Mouse (Mus musculus) heart, embryonic 15.5 days (tissue): ENCODE data around the gene Rapgef3. TPM values are rescaled to one million over a fixed set of nuclear protein-coding genes. Genes with fewer than 3 reads are reported as not detected.
A peak's percentile ranks its signal among the peaks of the same experiment; 100 is the strongest.

ENCODE experiments used
- ATAC-seq: fragments of 200-750 bp; cut with Nextera tagmentation; replicated peaks from 2 replicates; pipeline ENCODE4 v1.8.0; 2017; ENCODE audit warnings: low read depth, moderate TSS enrichment; ENCODE audit not compliant: insufficient number of reproducible peaks, insufficient read depth, low FRiP score
- H3K27ac ChIP-seq: fragments of 300-500 bp; sonication (generic); 2 replicates; pipeline ENCODE4 v1.5.1; 2015; ENCODE audit warnings: mild to moderate bottlenecking, inconsistent platforms
- H3K27me3 ChIP-seq: fragments of 300-500 bp; sonication (generic); 2 replicates; pipeline ENCODE4 v1.6.1; 2015; ENCODE audit warnings: inconsistent platforms
- H3K36me3 ChIP-seq: fragments of 300-500 bp; sonication (generic); 2 replicates; pipeline ENCODE4 v1.6.1; 2015; ENCODE audit warnings: mild to moderate bottlenecking, inconsistent platforms
- H3K4me1 ChIP-seq: fragments of 300-500 bp; sonication (generic); replicated peaks from 2 replicates; pipeline ENCODE4 v1.6.1; 2015; ENCODE audit warnings: inconsistent platforms
- H3K4me2 ChIP-seq: fragments of 300-500 bp; sonication (generic); 2 replicates; pipeline ENCODE4 v1.6.1; 2015; ENCODE audit warnings: inconsistent platforms, mild to moderate bottlenecking, moderate library complexity
- H3K4me3 ChIP-seq: fragments of 300-500 bp; sonication (generic); 2 replicates; pipeline ENCODE4 v1.5.1; 2015; ENCODE audit warnings: mild to moderate bottlenecking, inconsistent platforms
- H3K9ac ChIP-seq: fragments of 300-500 bp; sonication (generic); 2 replicates; pipeline ENCODE4 v1.6.1; 2015; ENCODE audit warnings: mild to moderate bottlenecking, inconsistent platforms
- H3K9me3 ChIP-seq: fragments of 300-500 bp; sonication (generic); replicated peaks from 2 replicates; pipeline ENCODE4 v1.6.1; 2016; ENCODE audit warnings: inconsistent platforms
- WGBS: fragments of 180-500 bp; shearing (Covaris S2); methylation state at CpG from one replicate; pipeline ENCODE4 v1.1.7; 2015; ENCODE audit warnings: mixed read lengths; 5-methylcytosine and 5-hydroxymethylcytosine counted together
- polyA plus RNA-seq: library from polyadenylated mRNA; unstranded; fragments of >200 nt; fragmentation: Nextera tagmentation; extraction: Ambion mirVana; gene quantifications from 2 replicates; pipeline ENCODE4 v1.2.1, GENCODE M21; 2015

Rapgef3 gene
- polyA plus RNA-seq, 1 experiment from 2014 or later = 20.0 TPM

DNA sequence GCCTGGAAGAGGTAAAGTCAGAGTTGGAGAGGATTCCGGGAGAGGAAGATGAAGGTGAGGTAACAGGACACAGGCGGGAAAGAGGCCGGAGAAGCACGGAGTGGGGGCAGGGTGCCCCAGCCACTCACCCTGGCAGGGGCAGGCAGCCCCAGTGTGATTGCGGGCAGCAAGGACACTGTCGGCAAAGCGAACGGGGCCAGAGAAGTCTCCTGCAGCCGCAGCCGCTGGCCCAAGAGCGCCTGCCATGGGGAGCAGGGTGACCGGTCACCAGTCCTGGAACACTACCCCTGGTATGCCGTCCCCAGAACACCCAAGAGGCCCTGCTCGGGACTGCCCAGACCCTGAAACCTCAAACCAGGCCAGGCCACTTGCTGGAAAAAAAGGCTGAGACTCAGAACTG, 40.8 kb upstream of the Rapgef3 start:
- no peak for ATAC-seq
- Histone ChIP-seq H3K4me2 (no peak overlapping the region), H3K4me1 (peaks cover 25% of the 10 kb centered on the region), H3K36me3 (peaks cover 54% of the 10 kb centered on the region), H3K27ac (no peak overlapping the region), H3K27me3 (no peaks in the 10 kb centered on the region), H3K9me3 (no peaks in the 10 kb centered on the region), H3K9ac (no peak overlapping the region), H3K4me3 (no peak overlapping the region)
- 92% methylated on average over 14 of the region's 14 CpGs for WGBS

DNA sequence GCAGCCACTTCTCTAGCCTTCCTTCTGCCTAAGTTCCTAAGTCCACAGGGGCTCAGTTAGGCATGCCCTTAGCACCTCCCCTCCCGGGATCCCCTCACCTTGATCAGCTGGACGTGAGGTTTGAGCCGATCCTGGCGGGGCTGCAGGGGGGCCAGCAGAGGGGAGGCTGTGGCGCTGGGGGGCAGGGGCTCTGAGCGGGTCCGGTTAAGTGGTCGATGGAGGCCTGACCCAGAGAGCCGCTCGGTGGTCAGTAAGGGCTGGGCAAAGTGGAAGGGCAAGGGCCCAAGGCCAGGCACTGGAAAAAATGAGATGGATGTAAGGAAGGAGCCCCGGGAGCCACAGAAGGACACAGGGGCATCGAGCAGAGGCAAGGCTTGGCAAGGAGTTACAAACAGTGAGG, 40.1 kb upstream of the Rapgef3 start:
- 77% methylated on average over 12 of the region's 12 CpGs for WGBS
- Histone ChIP-seq H3K9me3 (no peaks in the 10 kb centered on the region), H3K4me3 (no peak overlapping the region), H3K4me2 (no peak overlapping the region), H3K9ac (no peak overlapping the region), H3K27me3 (no peaks in the 10 kb centered on the region), H3K27ac (no peak overlapping the region), H3K4me1 (peaks cover 18% of the 10 kb centered on the region), H3K36me3 (peaks cover 56% of the 10 kb centered on the region)
- ATAC-seq = no peak

DNA sequence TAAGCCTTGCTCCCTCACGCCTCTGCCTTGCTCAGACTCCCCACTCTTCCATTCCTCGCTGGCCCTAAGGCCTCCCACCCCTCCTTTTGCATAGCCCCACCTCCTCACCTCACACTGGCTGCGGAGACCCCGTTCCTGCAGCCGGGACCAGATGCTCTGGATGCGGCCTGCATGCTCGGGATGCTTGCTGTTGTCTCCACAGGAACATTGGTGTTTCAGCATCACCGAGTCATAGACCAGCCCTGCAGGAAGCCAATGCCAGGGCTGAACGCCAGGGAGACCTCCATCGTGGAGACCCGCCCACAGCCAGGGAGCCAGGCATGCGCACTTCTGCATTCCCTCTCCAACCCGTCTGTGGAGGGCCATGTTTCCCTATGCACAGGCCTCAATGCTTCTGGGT, 34.8 kb upstream of the Rapgef3 start:
- no peak overlapping the region for H3K27ac ChIP-seq
- 30% methylated on average over 13 of the region's 13 CpGs for WGBS
- no peak overlapping the region for H3K9ac ChIP-seq
- no peak overlapping the region for H3K4me2 ChIP-seq
- H3K36me3 ChIP-seq = peaks cover 59% of the 10 kb centered on the region
- H3K4me1 ChIP-seq = peaks cover 6% of the 10 kb centered on the region; the same call in 1 of the 2 replicates
- no peaks in the 10 kb centered on the region for H3K27me3 ChIP-seq
- no peaks in the 10 kb centered on the region for H3K9me3 ChIP-seq
- H3K4me3 ChIP-seq = no peak overlapping the region
- peak; percentile 21; the same call in 1 of the 2 replicates for ATAC-seq

DNA sequence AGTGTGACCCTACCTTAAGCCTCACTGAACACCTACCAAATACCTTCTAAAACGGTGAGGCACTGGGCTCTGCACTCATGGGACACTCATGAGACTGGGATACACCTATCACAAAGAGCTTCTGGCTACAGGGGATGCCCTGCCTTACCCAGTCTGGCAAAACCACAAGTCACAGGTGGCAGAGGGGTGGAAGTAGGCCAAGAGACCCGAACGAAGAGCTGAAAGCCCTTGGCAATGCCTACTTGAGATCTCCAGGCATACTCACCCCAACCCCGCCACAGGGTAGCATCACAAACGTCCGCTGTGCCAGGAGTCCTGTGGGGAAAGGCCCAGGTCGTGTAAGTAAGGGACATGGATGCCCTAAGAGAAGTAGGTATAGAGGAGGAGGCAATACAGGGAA, 34.0 kb upstream of the Rapgef3 start:
- Histone ChIP-seq H3K27ac (no peak overlapping the region), H3K4me1 (peaks cover 6% of the 10 kb centered on the region; the same call in 1 of the 2 replicates), H3K4me3 (no peak overlapping the region), H3K4me2 (no peak overlapping the region), H3K36me3 (peaks cover 62% of the 10 kb centered on the region), H3K27me3 (no peaks in the 10 kb centered on the region), H3K9ac (no peak overlapping the region), H3K9me3 (no peaks in the 10 kb centered on the region)
- no peak for ATAC-seq
- 79% methylated on average over 7 of the region's 7 CpGs for WGBS

DNA sequence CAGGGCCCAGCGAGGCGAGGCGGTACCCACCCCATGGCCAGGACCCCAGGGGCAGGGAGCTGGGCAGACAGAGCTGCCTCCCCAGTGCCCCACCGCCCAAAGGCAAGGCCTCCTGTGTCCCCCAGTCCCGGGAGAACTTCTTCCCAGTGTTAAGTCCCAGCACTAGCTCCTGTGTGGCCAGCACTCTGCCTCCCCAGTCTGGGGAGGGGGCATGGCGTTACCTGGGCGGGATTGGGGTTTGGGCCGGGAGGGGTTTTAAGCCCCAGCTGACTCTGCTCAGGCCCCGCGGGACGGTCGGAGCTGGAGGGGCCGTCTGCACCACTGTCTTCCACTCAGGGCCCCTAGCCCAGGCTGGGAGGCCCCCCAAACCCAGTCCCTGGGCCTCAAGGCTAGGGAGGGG, 33.1 kb upstream of the Rapgef3 start:
- H3K27ac ChIP-seq = no peak overlapping the region
- H3K4me2 ChIP-seq = no peak overlapping the region
- no peaks in the 10 kb centered on the region for H3K9me3 ChIP-seq
- no peak for ATAC-seq
- H3K4me1 ChIP-seq = peaks cover 6% of the 10 kb centered on the region; the same call in 1 of the 2 replicates
- no peak overlapping the region for H3K9ac ChIP-seq
- no peak overlapping the region for H3K4me3 ChIP-seq
- 88% methylated on average over 13 of the region's 13 CpGs for WGBS
- H3K36me3 ChIP-seq = peaks cover 64% of the 10 kb centered on the region
- no peaks in the 10 kb centered on the region for H3K27me3 ChIP-seq

DNA sequence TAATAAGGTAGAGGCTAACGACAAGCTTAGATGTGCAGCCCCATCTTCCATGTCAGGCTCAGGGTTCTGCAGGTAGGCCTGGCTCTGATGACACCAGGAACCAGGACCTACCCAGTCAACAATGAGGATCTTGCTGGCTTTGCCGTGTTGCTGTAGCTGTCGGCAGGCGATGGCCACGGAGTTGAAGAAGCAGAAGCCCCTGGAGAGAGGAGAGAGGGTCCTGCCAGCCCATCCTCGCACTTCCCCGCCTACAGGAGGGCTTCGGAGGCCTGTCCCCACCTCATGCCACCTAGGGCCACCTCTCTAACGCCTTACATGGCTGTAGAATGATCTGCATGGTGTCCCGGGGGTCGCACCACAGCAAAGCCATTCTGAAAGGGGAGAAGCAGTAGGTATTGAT, 31.7 kb upstream of the Rapgef3 start:
- ATAC-seq = no peak
- Histone ChIP-seq H3K4me3 (no peak overlapping the region), H3K27me3 (no peaks in the 10 kb centered on the region), H3K4me2 (no peak overlapping the region), H3K9me3 (no peaks in the 10 kb centered on the region), H3K36me3 (peaks cover 67% of the 10 kb centered on the region), H3K4me1 (peaks cover 6% of the 10 kb centered on the region; the same call in 1 of the 2 replicates), H3K27ac (no peak overlapping the region), H3K9ac (no peak overlapping the region)
- 81% methylated on average over 11 of the region's 11 CpGs for WGBS

DNA sequence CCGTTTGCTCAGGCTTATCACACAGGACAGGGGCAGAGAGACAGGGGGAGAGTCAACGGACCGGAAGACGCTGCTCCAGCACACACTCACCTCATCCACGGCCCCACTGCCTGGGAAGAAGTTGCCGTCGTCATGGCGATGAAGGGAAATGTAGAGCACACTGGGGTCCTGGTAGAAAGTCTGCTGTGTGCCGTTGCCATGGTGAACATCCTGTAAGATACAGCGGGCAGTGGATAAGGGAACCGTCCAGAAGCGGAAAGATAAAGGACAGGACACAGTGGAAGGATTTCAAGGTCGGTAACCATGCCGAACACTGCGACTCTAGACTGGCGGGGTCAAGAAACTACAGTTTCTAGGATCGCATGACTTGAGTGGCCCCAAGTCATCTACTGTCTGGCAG, 30.4 kb upstream of the Rapgef3 start:
- ATAC-seq = peak; percentile 70
- peaks cover 80% of the 10 kb centered on the region for H3K36me3 ChIP-seq
- WGBS = 49% methylated on average over 17 of the region's 17 CpGs
- H3K4me3 ChIP-seq = no peak overlapping the region
- H3K9me3 ChIP-seq = no peaks in the 10 kb centered on the region
- no peak overlapping the region for H3K27ac ChIP-seq
- no peak overlapping the region for H3K4me2 ChIP-seq
- H3K9ac ChIP-seq = no peak overlapping the region
- no peaks in the 10 kb centered on the region for H3K27me3 ChIP-seq
- peaks cover 6% of the 10 kb centered on the region; the same call in 1 of the 2 replicates for H3K4me1 ChIP-seq

DNA sequence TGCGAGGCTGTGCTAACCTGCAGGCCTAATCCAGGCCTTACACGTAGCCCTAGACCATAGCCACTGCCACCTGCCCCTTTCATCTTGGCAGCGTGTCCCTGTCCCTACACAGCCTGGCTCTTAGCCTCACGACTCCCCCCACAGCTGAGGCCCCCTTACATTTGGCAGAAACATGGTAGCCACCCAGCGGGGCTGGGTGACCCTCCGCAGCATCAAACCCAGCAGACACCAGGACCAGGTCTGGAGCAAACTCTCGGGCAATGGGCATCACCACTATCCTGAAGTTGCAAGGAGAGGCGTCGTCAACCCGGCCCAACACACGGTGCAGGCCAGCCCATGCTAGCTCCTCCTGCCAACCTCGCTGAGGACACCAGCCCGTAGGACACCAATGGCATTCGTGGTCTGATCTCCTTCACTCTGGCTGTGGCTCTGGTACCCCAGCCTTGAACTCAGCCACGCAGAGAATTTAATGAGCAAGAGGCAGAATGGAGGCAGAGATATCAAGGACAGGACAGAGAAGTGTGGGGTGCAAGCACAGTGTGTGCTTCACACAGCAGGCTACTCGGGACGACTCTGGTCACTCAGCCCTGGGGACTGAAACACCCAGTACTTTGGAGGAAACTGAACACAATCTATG, 29.0 kb upstream of the Rapgef3 start:
- Histone ChIP-seq H3K9ac (no peak overlapping the region), H3K4me2 (no peak overlapping the region), H3K4me1 (peaks cover 3% of the 10 kb centered on the region; the same call in 1 of the 2 replicates), H3K27me3 (no peaks in the 10 kb centered on the region), H3K9me3 (no peaks in the 10 kb centered on the region), H3K4me3 (no peak overlapping the region), H3K36me3 (peaks cover 80% of the 10 kb centered on the region), H3K27ac (no peak overlapping the region)
- 95% methylated on average over 17 of the region's 17 CpGs for WGBS
- ATAC-seq = no peak

DNA sequence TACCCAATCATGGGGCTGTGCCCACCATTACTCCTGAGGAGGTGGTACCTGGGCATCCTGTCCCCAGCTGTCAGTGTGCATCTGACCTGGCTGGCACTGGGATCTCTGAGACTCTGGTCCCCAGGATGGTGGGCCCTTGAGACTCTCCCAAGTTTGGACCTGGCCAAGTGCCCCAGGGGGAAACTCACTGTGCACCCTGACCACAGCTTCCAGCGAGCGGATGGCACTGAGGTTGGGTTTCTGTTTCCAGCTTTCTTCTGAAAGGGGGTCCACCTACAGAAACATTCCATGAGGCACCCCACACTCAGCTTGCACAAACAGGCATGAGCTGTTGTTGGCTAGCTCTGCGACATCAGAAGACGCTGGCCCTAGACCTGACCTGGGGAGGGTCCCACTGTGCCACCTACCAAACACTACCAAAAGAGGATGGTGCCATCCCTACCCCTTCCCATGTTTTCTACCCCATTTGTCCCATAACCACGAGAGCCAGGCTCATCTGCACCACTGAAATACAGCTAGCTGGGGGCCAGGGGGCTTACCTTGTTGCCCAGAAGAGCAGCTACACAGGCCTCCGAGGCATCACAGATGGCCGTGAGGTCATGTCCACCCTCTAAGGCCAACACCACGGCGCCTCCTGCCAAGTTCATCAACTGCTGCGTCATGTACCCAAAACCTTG, 27.9 kb upstream of the Rapgef3 start:
- no peak for ATAC-seq
- Histone ChIP-seq H3K27ac (no peak overlapping the region), H3K27me3 (no peaks in the 10 kb centered on the region), H3K4me3 (no peak overlapping the region), H3K9me3 (no peaks in the 10 kb centered on the region), H3K9ac (no peak overlapping the region), H3K4me2 (no peak overlapping the region), H3K36me3 (peaks cover 80% of the 10 kb centered on the region), H3K4me1 (peaks cover 3% of the 10 kb centered on the region; the same call in 1 of the 2 replicates)
- 95% methylated on average over 10 of the region's 10 CpGs for WGBS

DNA sequence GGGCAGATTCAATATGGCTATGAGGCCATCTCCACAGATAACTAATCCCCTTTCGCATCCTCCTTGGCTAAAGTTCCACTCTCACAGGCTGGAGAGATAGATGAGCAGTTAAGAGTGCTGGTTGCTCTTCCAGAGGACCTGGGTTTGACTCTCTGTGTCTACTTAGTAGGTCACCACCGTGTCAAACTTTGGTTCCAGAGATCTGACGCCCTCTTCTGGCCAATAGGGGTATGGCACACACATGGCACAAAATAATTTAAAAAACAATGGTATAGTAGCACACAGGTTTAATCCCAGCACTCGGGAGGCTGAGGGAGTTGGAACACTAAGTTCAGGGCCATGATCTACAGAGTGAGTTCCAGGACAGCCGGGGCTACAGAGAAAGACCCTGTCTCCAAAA, 26.5 kb upstream of the Rapgef3 start:
- 71% methylated on average over 5 of the region's 5 CpGs for WGBS
- Histone ChIP-seq H3K36me3 (peaks cover 68% of the 10 kb centered on the region), H3K27ac (no peak overlapping the region)

DNA sequence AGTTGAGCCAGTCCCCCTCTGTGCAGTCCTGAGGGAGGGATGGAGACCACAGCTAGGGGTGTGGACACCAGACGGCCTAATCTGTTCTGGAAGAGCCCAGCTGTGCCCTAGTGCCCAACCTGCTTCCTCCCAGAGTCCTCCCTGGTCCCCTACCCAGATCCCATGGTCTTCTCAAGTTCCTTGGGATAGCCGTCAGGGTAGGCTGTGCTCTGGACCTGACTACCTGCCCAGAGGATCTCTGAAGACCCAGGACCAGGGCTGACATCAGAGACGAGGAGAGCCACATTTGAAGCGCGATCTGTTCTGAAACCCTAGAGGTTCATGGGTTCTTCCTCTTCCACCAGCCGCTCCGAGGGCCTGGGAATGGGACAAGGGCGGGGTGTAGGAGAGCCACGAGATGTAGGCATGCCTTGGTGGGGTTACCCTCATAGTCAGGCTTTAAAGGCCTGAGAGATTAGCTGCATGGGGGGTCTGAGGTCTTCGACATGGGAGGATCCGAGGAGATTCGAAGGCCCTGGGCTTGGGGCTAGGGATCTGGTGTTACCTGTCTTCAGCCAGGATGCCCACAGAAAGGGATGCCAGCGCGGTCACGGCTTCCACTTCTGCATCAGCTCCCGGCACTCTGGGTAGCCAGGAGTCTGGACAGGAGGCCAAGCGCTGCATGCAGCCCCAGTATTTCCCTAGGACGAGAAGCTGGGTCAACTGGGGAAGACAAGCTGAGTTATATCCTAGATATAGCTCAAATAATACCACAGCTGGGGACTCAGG, 25.8 kb upstream of the Rapgef3 start:
- Histone ChIP-seq H3K4me2 (no peak overlapping the region), H3K27ac (no peak overlapping the region), H3K9ac (no peak overlapping the region), H3K9me3 (no peaks in the 10 kb centered on the region), H3K36me3 (peaks cover 66% of the 10 kb centered on the region), H3K4me3 (no peak overlapping the region), H3K27me3 (no peaks in the 10 kb centered on the region), H3K4me1 (peaks cover 11% of the 10 kb centered on the region)
- WGBS = 90% methylated on average over 18 of the region's 18 CpGs
- ATAC-seq = no peak

More for the DNA sequence above, 26.5 kb upstream of the Rapgef3 start:
- Histone ChIP-seq H3K9me3 (no peaks in the 10 kb centered on the region), H3K4me2 (no peak overlapping the region), H3K4me1 (peaks cover 5% of the 10 kb centered on the region; the same call in 1 of the 2 replicates), H3K27me3 (no peaks in the 10 kb centered on the region), H3K4me3 (no peak overlapping the region), H3K9ac (no peak overlapping the region)
- ATAC-seq = no peak
